Mouse (Mus musculus) right cerebral cortex, postnatal 4 days (tissue): ENCODE results near the gene Chd9.
"Not testable (repeated sequence)": the region's sequence is repeated elsewhere in the genome, so short reads cannot be mapped to it uniquely, and the experiment has no call there.

ENCODE experiments used
- DNase-seq: peaks from one replicate; pipeline ENCODE4 v3.0.0-alpha.2; 2022

Gene Chd9

DNA sequence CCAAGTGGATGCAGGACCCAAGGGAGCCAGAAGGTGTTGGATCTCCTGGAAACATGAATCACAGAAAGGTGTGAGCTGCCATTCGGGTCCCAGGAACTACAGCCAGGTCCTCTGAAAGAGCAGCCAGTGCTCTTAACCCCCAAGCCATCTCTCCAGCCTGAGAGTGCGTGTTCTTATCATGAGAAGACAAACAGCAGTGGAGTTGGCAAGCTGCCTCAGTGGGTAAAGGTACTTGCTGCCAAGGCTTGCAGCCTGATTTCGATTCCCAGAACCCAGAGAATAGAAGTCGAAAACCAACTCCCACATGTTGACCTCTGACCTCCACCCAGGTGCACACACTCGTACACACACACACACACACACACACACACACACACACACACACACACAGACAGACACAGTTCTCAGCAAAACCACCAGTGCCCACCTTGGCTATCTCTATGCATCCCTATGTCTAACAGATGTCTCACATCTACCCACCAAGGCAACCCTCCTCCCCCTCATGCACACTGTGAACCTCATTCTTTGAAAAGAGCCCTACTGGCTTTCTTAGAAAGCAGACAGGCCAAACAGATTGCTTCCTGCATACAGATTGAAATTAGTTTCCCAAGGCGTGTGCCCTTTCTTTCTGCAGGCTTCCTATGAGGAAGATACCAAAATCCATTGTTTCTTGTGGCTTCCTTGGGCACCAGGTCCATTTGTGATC lies 43.4 kb downstream of the Chd9 start:
- DNase-seq: peak; percentile 27

DNA sequence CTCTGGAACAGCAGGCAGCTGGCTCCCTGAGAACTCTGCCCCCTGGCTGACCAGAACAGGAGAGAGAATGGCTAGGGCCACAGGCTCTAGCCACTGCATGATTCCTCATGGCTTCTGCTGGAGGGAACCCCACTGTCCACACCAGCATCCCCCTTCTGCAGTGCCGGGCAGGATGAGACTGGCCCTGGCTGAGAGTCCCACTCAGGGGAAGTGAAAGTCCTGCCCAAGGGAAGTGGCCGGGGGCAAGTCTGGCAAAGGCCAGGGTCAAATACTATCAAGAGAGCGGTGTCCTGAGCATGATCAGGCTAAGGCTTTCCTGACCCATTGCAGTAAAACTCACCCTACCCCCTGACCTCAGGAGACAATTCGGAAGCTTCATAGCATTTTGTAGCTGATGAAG lies 44.9 kb downstream of the Chd9 start:
- DNase-seq: no peak

DNA sequence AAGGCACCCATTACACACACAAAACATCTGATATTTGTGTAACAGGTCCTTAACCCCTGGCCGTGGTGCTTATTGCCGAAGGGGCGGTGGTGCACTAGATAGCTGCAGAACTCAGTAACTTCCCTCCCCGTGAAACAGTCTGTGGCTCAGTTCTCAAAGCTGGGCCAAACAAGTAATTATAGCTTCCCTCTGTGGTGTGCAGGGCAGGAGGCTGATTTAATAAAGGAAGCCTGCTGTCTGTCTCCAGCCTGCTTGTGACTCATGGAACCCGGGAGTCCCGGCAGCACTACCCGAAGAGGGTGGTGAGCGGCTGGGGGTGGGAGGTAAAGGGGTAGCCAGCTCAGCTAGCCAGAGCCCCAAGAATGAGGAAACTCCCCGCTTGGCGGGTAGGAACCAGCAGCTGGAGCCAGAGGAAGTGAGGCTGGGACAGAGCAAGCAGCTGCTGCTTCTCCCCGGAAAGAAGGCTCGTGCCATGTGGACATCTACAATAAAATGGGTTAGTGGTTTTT lies 48.1 kb downstream of the Chd9 start:
- DNase-seq: peak; percentile 46

DNA sequence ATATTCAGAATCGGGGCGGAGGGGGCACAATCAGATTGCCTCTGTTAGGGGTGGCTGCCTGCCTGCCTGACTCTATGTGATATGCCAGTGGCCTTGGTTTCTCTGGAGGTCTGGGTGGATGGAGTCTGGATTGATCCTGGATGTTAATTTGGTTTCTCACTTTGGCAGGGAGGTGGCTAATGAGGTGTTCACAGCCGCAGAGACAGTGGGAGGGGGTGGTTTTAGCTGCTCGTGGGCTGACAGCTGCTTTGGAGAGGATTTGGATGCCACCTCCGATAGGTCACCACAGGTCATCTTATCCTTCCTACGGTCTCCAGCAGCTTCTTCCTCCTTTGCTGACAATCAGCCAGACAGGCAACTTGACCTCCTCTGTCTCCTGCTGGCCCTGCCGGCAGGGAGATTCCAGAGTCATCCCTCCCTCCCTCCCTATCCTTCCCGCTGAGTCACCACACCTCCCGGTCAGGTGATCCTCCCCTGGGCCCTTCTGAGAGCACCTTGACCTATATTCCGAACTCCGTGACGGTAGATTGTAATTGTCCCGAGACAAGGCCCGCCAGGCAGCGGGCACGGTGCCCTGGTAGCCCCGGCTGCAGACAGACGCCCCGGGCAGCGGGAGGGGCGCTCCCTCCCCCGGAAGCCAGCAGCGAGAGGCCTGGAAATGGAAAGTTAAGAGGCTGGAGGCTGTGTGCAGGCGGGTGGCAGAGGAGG lies 48.7 kb downstream of the Chd9 start:
- peak; percentile 57 for DNase-seq

DNA sequence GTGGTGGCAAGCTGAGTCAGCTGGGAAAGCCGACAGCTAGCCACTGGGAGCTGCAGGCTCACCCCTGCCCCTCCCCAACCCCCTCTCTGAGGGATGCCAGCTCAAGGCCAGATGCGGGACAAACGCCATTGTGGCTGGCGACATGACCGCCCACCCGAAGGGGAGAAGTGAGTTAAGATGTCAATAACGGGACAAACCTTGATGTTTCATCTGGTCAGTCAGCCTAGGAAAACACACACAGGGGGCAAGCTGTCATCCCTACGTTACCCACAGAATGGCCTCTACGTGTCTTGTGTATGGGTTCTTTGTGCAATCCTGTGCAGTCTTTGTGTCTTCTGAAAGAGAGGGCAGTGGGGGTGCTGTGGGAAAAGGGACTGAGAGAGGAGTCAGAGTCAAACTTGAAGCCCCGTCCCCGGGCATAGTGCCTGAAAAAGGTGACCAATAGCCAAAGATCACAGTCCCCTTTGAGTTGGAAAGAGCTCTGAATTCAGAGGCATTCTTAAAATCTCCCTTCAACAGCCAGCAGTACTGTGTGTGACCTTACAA lies 49.4 kb downstream of the Chd9 start:
- DNase-seq: no peak

DNA sequence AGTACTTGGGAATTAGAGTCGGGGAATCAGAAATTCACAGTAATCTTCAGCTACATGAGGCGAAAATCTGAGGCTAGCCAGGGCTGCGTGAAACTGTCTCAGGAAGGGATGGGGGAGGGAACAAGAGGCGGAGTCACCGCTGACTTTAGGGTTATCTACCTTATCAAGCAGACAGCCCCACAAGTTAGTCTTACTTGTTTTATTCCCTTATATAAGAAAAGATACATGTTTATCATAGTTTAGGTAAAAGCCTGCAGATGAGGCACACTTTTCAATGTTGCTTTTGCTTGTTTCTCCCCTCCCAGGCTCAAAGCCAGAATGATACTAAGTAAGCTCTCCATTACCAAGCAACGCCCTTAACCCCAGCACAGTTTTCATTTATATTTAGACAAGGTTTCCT lies 50.4 kb downstream of the Chd9 start:
- no peak for DNase-seq

DNA sequence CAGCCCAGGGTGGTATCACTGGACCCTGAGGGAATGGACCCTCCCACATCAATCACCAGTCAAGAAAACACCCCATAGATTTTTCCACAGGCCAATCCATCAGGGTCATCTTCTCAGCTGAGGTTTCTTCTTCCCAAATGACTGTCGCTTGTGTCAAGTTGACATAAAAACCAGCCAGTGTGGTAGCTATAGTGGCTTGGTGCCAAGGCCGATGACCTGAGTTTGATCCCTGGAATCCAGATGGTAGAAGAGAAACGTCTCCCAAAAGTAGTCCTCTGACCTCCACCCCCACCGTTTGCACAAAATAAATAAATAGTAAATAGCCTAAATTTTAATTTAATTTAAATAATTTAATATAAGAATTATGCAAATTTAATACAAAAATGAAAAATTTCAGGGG lies 51.9 kb downstream of the Chd9 start:
- DNase-seq: no peak

DNA sequence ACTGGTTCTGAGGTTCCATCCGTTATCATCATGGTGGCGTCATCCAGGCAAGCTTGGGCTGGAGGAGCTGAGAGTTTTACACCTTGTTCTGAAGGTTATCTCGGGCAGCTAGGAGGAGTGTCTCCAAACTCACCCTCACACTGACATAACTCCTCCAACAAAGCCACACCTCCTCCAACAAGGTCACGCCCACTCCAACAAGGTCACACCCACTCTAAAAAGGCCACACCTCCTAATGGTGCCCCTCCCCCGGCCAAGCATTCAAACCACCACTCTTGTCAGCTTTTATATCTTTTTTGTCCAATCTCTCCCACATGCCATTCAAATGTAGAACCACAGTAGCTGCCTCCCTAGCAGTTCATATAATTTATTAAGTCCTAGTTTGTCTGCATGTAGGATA lies 53.0 kb downstream of the Chd9 start:
- no peak for DNase-seq

DNA sequence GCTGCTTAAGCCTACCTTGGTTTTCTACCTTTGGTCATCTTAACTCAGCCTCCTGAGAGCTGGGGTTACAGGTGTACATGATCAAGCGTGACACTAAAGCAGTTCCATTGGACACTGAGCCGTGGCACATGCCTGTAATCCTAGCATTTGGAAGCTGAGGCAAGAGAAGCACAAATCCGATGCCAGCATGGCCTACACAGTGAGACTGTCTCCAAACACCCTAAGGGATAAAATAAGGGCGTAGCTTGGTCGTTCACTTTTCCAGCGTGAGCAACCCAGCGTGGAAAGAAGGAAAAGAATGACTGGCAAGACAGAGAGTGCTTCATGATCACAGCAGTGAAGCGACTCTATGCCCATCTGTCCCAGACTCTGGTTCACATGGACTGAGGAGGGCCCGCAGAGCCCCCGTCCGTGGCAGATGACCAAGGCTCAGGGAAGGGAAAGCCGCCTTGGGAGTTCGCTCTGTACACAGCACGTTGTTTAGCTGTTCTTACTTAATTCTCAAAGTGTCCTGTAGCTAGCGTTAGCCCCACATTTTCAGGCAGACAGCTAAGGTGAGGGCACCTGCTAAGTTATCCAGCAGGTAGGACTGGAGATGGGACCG lies 54.0 kb downstream of the Chd9 start:
- DNase-seq: no peak

DNA sequence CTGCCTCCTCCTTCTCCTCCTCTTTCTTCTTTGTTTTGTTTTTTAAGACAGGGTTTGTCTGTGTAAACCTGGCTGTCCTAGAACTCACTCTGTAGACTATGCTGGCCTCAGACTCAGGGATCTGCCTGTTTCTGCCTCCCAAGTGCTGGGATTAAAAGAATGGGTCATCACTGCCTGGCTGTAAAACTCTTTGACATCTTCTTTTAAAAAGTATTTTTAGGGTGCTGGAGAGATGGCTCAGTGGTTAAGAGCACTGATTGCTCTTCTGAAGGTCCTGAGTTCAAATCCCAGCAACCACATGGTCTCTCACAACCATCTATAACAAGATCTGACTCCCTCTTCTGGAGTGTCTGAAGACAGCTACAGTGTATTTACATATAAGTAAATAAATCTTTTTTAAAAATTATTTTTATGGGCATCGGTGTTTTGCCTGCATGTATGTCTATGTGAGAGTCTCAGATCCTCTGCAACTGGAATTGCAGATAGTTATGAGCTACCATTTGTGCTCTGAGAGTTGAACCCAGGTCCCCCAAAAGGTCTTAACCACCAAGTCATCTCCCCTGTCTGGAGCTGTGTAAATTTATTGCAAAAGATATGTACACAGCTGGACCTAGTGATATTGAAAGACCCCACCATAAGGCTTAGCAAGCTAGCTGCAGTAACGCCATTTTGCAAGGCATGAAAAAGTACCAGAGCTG lies 57.7 kb downstream of the Chd9 start:
- DNase-seq: no peak

DNA sequence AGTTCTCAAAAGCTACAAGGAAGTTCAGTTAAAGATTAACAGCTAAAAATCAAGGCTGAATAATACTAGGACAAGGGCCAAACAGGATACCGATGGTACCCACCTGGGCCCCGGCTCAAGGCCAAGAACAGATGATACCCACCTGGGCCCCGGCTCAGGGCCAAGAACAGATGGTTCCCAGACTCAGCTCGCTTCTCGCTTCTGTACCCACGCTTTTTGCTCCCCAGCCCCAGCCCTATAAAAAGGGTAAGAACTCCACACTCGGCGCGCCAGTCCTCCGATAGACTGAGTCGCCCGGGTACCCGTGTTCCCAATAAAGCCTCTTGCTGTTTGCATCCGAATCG lies 58.2 kb downstream of the Chd9 start:
- not testable (repeated sequence) for DNase-seq

DNA sequence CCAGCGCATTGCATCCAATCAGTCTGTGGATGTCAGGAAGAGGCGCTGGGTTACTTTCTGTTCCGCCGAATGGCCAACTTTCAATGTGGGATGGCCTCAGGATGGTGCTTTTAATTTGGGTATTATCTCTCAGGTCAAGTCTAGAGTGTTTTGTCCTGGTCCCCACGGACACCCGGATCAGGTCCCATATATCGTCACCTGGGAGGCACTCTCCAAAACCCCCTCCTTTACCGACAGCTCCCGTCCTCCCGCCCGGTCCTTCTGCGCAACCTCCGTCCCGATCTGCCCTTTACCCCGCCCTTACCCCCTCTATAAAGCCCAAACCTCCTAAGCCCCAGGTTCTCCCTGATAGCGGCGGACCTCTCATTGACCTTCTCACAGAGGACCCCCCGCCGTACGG lies 59.2 kb downstream of the Chd9 start:
- DNase-seq: not testable (repeated sequence)

DNA sequence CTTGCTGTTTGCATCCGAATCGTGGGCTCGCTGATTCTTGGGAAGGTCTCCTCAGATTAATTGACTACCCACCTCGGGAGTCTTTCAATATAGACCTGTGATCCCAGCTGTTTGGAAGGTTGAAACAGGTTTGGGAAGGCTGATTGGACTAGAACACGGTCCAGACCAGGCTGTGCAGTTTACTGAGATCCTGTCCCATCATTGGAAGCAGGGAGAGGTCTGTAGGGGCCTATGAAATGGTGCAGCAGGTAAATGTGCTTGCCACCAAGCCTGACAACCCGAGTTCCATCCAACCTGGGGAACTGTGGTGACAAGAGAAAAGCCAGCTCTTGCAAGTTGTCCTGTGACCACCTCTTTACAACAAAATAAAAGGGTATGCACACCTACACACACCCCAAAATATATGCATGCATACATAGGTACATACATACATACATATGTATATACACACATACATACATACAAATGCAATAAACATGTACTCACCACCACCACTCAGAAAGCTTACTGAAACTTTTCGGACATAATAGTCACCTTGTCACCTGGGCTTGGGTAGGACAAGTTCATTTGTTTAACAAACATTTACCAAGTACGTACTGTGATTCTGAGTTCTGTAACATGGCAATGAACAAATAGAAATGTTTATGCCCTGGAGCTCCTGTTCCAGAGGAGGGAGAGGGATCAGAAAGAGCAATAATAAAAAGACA lies 63.9 kb downstream of the Chd9 start:
- no peak for DNase-seq

DNA sequence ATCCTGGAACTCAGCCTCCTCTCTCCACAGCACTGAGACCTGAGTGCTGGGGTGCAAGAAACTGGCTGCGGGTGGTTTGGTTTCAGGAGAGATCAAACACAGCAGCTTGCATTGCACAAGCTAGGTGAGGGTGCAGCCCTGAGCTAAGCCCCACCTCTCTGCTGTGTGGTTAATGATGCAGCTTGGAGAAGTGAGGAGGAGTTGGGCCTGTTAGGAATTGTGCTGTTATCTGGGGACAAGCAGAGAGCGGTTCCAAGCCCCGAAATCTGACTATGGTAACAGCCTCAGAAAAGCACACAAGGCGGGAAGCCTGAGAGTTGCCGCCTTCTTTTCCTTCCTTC lies 64.4 kb downstream of the Chd9 start:
- no peak for DNase-seq

DNA sequence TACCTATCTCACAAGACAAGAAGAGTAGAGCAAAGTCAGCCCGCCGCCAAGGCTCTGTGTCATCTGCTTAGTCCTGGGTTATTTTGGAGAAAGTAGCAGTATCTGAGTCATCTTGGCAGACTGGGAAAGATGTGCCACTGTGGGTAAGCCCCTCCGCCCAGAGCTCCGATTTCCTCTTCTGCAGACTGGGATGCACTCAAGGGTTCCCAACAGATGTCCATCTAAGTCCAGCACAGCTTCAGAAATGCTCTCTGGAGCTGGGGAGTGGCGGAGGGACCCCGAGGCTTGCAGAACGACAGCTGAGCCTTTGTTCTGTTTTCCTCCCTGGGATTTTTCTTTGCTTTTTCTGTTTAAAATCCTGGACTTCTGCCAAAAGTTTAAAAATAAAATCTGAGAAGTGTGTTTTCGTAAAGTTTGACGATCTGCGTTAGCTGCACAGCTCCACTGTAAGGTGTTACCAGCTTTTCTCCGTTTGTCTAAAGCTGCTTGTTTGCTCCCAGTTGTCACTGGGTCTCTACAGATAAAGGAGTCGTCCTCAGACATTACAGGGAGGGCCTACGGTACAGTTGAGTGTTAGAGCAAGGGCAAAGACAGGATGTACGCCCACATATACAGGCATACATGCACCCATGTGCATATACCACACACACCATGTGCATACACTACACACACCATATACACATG lies 66.2 kb downstream of the Chd9 start:
- peak; percentile 22 for DNase-seq

DNA sequence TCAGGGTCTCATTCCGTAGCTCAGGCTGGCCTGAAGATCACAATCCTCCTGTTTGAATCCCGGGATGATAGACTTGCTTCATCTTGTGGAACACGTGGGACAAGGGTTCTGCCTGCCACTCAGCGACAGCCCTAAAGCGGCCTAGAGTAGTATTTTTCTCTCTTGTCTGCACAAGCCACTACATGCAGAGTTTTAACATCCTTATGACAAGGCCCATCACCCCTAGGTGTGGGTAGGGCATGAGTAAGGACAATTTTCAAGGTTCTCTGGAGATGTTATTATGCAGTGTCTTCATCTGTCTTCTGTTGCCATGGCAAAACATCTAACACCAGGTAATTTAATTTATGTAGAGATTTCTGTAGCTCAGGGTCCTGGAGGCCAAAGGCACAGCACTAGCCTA lies 69.2 kb downstream of the Chd9 start:
- no peak for DNase-seq

DNA sequence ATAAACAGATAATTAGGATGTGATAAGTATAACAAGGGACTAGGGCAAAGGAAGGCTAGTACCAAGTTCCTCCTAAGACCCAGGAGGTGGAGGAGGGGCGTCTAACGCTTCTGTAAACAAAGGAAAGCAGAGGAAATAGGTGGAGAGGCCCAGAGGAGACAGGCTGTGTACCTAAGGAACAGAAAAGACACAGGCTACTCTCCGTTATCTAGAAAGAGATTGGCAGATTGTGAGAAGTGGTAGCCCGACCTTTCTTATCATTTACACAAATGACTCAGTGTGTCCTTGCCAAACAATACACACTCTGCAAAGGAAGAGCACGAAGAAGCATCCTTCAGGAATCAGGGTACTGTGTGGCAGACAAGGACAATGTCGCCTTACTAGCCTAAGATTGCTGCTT lies 70.4 kb downstream of the Chd9 start:
- no peak for DNase-seq

DNA sequence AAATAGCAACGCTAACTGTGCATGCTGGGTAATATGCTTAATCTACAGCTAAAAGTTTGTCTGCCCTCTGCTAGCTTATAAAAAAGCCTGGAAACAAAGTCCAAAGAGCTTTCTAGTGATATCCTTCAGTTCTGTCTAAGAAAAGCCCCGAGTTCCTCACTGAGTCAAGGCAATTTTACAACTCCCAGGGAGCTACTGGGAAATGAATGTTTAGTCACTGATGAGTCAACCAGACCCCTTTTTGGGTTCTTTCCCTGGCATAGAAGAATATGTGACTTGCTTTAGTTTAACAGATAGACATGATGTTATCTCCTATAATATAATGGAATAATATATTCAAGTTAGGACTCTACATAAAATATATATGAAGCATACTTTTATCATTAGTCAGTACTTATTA lies 73.8 kb downstream of the Chd9 start:
- no peak for DNase-seq

DNA sequence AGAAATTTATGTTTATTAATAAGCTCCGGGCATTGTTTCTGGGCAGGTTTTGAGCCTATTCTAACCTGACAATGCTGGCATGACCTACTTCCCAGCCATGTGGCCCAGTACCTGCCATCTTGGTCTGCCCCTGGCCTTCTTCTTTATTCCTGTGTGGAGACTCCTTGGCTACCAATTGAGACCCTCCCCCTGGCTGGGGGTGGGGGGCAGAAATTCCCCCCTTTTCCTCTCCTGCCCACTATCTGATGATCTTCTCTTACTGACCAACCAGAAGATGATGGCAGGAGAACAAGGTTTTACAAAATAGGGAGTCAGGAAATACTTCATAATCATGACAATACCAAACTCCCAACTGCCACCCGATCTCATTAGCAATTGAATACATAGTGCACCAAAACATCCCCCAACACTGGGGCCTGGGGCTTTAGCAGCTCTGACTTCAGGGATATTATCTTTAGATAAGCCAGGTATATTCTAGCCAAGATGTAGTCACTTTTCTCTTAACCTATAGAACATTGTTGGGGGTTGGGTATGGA lies 76.1 kb downstream of the Chd9 start:
- no peak for DNase-seq

DNA sequence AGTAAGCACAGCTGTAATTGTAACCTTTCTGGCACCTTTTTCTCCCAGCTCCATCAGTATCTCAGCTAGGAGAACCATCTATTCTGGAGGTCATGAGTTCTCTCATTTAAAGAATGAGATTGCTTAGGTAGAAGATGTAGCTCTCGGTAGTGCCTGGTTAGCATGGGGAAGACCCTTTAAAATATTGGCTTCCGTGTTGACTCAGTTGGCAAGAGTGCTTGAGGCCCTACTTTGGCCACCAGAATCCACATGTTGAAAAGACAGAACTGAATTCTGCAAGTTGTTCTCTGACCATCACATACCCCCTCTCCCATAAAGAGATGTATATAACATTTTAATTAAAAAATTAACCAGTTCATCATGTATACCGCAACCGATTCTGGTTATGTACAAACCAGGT lies 78.8 kb downstream of the Chd9 start:
- no peak for DNase-seq

DNA sequence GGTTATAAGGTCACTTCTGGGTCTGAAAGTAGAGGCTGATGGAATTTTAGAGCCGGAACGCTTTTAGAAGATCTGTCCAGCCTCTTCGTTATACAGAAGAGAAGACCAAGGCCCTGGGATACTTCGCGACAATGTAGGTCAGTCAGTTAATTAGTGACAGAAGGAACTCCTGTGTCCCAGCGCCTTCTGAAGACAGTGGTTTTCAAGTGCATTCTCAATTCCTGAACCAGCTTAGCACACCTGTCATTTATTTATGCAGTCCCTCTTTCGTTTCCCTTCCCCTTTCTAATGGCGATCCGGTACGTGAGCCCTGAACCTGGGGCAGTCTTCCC lies 79.3 kb downstream of the Chd9 start:
- DNase-seq: no peak
